Mouse (Mus musculus): ENCODE data around the gene Xpot. TPM values are rescaled to one million over a fixed set of nuclear protein-coding genes. Genes with fewer than 3 reads are reported as not detected.

Xpot gene
- 114 TPM for polyA plus RNA-seq (2014; fragmentation: Illumina TruSeq; extraction: RNeasy Lipid Tissue Mini Kit (QIAGEN cat#74804); ENCODE audit: low read depth, low replicate concordance)

DNA sequence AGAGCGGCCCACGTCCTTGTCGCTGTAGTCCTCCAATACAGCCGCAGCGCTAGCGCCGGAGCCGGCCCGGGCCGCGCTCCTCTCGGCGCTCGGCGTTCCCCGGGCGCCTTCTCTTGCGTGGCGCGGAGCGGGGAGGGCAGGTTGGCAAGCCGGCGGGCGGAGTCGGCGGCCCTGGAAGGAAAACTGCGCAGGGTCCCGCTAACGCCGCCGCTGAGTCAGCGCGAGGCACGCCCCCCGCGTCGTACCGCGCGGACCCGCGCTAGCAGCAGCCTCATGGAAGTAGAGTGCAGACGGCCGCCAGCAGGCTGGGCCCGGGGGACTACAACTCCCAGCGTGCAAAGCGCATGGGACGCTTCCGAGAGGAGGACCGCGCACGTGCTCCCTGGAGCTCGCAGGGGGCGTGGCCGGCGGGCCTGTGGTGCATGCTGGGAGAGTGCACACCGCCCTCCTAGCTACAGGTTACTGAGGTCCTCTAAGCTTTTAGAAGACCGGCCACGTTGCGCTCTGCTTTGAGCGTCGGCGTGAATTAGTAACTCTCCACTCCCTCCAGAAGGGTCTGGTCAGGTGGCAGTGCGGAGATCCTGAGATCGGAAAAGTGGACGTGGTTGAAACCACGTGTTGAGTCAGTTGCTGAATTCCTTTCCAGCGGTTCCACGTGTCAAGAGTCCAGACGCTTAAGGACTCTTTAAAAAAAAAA lies at the start of gene Xpot:
TSS of gene Xpot (minus strand) at position 147 of the 697 bp plus-strand sequence.

DNA sequence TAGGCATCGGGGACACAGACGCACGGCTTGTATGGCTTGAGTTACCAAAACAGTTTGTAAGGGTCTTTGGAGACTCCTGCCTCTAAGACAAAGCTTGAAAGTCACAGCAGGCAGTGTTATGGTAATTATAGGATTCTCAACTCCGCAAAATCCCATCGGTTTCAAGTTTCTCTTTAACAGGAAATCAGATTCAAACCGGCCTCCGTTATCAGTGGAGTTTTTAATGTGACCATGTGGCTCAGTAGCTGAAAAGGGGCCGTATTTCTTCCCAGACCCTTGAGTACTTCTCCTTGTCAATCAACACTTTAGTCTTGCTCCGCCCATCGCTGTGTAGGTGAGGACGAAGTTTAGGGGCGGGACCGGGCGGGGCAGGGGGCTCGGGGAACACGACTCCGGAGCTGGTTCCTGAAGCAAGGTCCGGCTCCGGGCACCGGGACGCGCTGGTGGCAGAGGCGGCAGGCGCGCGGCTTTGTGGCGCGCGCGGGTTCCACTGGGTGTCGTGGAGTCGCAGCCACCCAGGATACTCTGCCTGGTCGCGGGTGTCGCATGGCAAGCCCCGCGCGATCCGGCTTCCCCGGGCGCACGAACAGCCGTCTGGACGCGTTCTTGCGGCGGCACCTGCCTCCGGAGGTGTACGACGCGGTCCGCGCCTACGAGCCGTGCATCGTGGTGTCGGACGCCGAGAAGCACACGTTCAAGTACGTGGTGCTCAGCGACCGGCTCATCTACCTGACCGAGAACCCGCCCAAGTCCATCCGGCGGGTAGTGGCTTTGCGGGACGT lies 15.3 kb upstream of the Xpot start, which contains the start of gene D930020B18Rik:
TSS of gene D930020B18Rik (plus strand) at position 317 of the 782 bp plus-strand sequence.

DNA sequence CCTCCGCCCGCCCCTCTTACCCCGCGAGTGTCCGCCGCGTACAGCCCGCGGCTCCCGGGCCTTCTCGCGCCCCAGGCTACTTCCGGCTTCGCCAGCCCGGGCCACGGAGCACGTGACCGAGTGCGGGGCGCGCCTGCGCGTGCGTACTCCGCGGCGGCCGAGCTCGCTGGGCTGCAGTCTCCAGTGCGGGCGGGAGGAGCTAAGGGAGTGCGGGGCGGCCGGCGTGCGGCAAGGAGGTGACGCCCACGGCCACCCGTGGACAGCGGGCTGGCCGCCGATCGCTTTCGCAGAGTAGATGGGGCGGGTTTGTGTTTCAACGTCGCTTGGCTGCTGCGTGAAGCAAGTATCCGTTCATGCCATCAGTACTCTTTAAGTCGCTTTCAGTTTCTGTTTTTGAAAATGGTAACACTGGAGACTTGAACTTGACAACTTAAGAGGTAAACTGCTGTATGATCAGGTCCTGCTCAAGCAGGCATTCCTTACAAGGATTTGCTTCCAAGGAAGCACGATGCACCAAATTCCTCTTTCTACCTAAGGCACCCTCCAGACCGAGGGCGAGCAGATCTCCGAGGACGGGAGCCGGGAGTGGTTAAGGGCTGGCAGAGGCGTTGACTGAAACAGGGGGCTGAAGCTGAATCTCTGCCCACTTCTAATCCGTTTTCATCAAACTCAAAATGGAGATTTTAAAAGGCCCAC lies 39.3 kb downstream of the Xpot start, which contains the start of gene Tbk1:
TSS of gene Tbk1 (minus strand) at position 113 of the 696 bp plus-strand sequence.

Other genes with a start within 250 kb of the Xpot start
- gene Rassf3, start 150.0 kb downstream of the Xpot start, polyA plus RNA-seq (2014; fragmentation: Illumina TruSeq; extraction: RNeasy Lipid Tissue Mini Kit (QIAGEN cat#74804); ENCODE audit: low read depth, low replicate concordance) = 34.8 TPM
- gene Tbk1, start 39.5 kb downstream of the Xpot start, polyA plus RNA-seq (2014; fragmentation: Illumina TruSeq; extraction: RNeasy Lipid Tissue Mini Kit (QIAGEN cat#74804); ENCODE audit: low read depth, low replicate concordance) = 58.8 TPM
- not detected for gene D930020B18Rik, start 15.3 kb upstream of the Xpot start, polyA plus RNA-seq (2014; fragmentation: Illumina TruSeq; extraction: RNeasy Lipid Tissue Mini Kit (QIAGEN cat#74804); ENCODE audit: low read depth, low replicate concordance)
- gene BC048403, start 113.6 kb upstream of the Xpot start, polyA plus RNA-seq (2014; fragmentation: Illumina TruSeq; extraction: RNeasy Lipid Tissue Mini Kit (QIAGEN cat#74804); ENCODE audit: low read depth, low replicate concordance) = 5.7 TPM